Mouse (Mus musculus) liver, adult 2 months (tissue): ENCODE results near the gene Tbx1.

Experiments
- CTCF ChIP-seq: fragments of 200-500 bp; IDR thresholded peaks from 2 replicates; pipeline ENCODE4 v1.5.1; 2011; ENCODE audit warnings: low read depth, low read length, control low read depth
- POLR2A ChIP-seq: fragments of 200-500 bp; IDR thresholded peaks from 2 replicates; pipeline ENCODE4 v1.6.1; 2011; ENCODE audit warnings: low read length, control low read depth; ENCODE audit not compliant: insufficient read depth; ENCODE audit errors: extremely low read depth

DNA sequence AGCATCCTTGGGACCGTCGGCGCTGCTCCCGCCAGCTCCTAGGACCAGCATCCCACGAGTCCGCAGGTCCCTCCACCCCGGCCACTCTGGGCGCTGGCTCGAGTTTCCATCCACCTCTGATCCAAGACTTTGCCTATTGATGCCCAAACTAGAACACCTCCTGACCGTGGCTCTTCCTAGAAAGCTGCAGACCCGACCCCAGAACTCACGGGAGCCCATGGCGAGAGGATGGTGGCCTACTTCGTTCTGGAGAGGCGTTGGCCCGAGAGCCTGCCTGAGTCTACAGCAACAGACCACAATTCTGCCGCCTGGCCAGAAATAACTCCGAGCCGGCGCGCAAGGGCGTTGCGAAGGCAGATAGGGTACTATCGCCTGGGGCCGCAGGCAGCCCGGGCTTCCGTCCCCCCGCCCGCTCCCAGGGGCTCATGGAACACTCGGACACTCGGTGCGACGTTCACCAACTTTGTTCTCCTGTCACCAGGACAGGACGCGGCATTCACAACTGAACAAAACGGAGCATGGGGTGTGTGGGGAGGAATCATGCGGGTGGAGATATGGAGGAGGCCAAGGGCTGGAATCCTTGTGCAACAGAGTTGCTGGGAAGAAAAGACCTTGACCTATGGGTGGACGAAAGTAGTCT, 31.0 kb upstream of the Tbx1 start:
- TF ChIP-seq CTCF: no peak
- no peak for TF ChIP-seq POLR2A
